Mouse (Mus musculus): ENCODE measurements around the gene Slc16a8. TPM values are rescaled to one million over a fixed set of nuclear protein-coding genes. Genes with fewer than 3 reads are reported as not detected.

The Slc16a8 gene
- polyA plus RNA-seq (2012; rRNA removed), result 0.23 and 0.49 TPM in 2 replicates

DNA sequence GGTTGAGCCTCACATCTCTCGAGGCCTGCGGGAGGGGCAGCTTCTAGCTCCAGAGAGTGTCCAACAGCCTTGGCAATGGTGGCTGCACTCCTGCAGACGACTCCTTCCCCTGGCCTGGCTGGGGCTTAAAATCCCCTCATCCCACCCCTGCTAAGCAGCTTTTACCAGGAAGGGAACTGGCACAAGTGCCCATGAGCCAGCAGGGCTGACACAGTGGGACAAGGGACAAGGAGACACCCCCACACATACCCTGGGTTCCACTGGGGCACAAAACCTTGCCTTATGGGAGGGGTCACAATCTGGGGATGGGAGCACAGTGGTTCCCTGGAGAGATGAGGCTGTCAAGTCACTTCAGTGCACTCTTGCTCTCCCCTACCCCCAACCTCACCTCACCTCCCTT, at the start of gene Slc16a8:
Slc16a8 (minus strand) TSS at position 101 of the 400 bp plus-strand sequence.

DNA sequence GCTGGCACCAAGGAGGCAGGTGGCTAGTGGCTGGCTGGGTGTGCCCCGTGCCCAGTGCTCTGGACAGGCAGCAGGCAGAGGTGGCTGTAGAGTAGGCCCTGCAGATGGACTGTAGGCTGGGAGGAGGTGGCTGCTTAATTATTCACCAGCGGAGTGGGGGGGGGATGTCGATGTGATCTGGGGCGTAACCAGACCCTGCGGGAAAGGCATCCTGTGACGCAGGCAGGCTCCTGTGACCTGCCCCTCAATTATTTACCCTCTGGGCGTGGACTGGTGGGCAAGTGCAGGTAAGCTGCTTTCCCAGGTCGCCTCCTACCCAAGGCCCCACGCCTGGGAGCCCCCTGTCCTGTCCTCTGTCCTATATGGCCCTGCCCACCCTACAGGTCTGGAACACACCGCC, 30.8 kb upstream of the Slc16a8 start, which contains the start of gene Baiap2l2:
Baiap2l2 (minus strand) TSS at position 139 of the 400 bp plus-strand sequence.

DNA sequence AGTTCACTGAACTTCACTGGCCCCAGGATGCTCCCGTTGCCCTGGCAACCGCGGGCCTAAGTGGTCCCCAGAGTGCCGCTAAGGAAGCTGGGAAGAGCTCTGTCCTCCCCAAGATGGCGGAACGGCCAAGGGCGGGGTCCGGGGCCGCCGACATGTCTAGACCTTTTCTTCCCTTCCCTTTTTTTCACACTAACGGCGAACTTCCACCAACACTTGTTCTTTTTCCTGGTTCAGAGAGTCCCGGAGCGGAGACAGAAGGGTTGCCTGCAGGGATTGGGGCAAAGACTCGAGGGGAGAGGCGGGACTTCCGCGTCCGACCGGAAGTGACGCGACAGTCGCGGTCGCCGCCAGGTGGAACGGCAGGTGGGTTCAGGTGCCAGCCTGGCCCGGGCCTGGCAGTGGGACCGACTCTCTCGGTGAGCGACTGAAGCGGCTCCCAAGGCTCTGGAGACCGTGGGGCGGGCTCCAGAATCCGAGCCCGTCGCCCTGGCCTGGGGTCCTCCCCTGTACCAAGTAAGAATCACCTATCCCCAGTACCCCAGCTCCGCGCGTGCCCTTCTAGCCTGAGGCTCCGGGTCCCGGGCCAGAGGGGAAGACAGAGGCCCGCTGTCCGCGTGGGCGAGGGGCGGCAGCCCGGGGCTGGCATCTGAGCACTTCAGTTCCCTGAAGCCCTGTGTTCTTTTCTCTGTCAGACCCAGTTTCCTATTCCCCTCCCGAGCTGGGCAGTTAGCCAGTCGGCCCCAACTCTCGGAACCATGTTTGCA, 25.3 kb downstream of the Slc16a8 start, which contains the start of the genes Pick1 and Gm49486:
Pick1 (plus strand) TSS at position 116 of the 764 bp plus-strand sequence.
Gm49486 (plus strand) TSS at position 334 of the 764 bp plus-strand sequence.

Other genes starting within 250 kb of the Slc16a8 start
- gene H1f0, start 226.3 kb downstream of the Slc16a8 start, polyA plus RNA-seq (2012; rRNA removed), result 142 and 150 TPM in 2 replicates
- 0.23 and 0.38 TPM in 2 replicates for gene Galr3, start 212.9 kb downstream of the Slc16a8 start, polyA plus RNA-seq (2012; rRNA removed)
- 49.4 and 57.3 TPM in 2 replicates for gene Ankrd54, start 191.9 kb downstream of the Slc16a8 start, polyA plus RNA-seq (2012; rRNA removed)
- 154 and 158 TPM in 2 replicates for gene Eif3l, start 179.6 kb downstream of the Slc16a8 start, polyA plus RNA-seq (2012; rRNA removed)
- gene Micall1, start 145.9 kb downstream of the Slc16a8 start, polyA plus RNA-seq (2012; rRNA removed), result 27.8 and 34.1 TPM in 2 replicates
- 200 and 225 TPM in 2 replicates for gene Polr2f, start 113.8 kb downstream of the Slc16a8 start, polyA plus RNA-seq (2012; rRNA removed)
- 15.0 and 16.4 TPM in 2 replicates for gene 1700088E04Rik, start 113.5 kb downstream of the Slc16a8 start, polyA plus RNA-seq (2012; rRNA removed)
- 15.4 and 21.4 TPM in 2 replicates for gene Sox10, start 89.5 kb downstream of the Slc16a8 start, polyA plus RNA-seq (2012; rRNA removed)
- 112 and 114 TPM in 2 replicates for gene Pick1, start 25.6 kb downstream of the Slc16a8 start, polyA plus RNA-seq (2012; rRNA removed)
- 1.9 and 2.0 TPM in 2 replicates for gene Gm49486, start 25.4 kb downstream of the Slc16a8 start, polyA plus RNA-seq (2012; rRNA removed)
- 4.0 and 5.5 TPM in 2 replicates for gene Baiap2l2, start 30.8 kb upstream of the Slc16a8 start, polyA plus RNA-seq (2012; rRNA removed)
- 75.7 and 84.5 TPM in 2 replicates for gene Pla2g6, start 73.6 kb upstream of the Slc16a8 start, polyA plus RNA-seq (2012; rRNA removed)
- 3.0 and 3.8 TPM in 2 replicates for gene Maff, start 91.9 kb upstream of the Slc16a8 start, polyA plus RNA-seq (2012; rRNA removed)
- gene Tmem184b, start 148.8 kb upstream of the Slc16a8 start, polyA plus RNA-seq (2012; rRNA removed), result 41.0 and 46.1 TPM in 2 replicates
- gene Csnk1e, start 200.8 kb upstream of the Slc16a8 start, polyA plus RNA-seq (2012; rRNA removed), result 296 and 357 TPM in 2 replicates

Measured in central nervous system, embryonic 18 days (tissue).